Mouse (Mus musculus): ENCODE results near the gene Actl6a. TPM values are rescaled to one million over a fixed set of nuclear protein-coding genes. Genes with fewer than 3 reads are reported as not detected.

The Actl6a gene
- polyA plus RNA-seq, 1 experiment from 2014 or later: 197 TPM

DNA sequence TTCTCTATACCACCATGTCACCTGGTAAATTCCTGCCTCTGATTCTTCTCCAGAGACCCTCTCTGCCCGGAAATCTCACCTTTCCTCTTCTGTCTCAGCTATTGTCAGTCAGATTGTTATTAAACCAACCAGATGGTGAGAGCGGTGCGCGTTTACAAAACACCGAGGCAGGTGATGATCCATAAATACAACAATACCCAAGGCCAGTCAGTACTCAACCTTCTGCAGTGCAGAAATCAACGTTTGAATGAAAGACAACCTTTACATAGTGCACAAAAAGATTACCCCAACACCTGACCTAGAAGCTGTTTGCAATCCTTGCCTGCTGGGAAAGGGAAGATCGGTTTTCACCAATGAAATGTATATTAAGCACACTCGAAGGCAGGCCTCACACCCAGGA, 56.9 kb downstream of the Actl6a start:
- Histone ChIP-seq H3K9ac (no peak overlapping the region), H3K4me1 (no peaks in the 10 kb centered on the region), H3K36me3 (no peaks in the 10 kb centered on the region), H3K27ac (no peak overlapping the region), H3K4me3 (no peak overlapping the region), H3K9me3 (no peaks in the 10 kb centered on the region), H3K4me2 (replicated peaks) (no peak overlapping the region), H3K27me3 (no peaks in the 10 kb centered on the region)
- 56% methylated on average over 8 of the region's 8 CpGs for WGBS
- ATAC-seq (ENCODE audit: insufficient number of reproducible peaks, insufficient read depth, low FRiP score, low TSS enrichment): no peak

DNA sequence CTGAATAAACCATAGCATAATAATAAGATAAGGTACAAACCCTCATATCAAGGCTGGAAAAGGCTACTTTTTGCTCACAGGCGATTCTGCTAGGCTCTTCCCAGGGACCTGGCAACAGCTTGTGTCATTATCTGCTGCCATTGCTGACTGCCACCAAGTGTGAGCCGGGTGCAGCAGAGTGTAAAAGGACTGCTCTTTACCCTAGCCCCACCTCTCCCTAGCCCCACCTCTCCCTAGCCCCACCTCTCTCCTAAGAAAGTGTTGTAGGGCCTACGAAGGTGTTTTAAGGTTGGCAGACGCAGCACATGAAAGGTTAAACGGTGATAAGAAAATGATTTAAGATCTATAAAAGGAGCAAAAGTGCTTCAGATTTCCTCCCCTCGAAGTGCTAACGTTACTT, 57.8 kb downstream of the Actl6a start:
- Histone ChIP-seq H3K27me3 (no peaks in the 10 kb centered on the region), H3K36me3 (no peaks in the 10 kb centered on the region), H3K9ac (no peak overlapping the region), H3K4me3 (no peak overlapping the region), H3K4me1 (no peaks in the 10 kb centered on the region), H3K4me2 (replicated peaks) (no peak overlapping the region), H3K9me3 (no peaks in the 10 kb centered on the region), H3K27ac (no peak overlapping the region)
- WGBS: 51% methylated on average over 7 of the region's 7 CpGs
- no peak for ATAC-seq (ENCODE audit: insufficient number of reproducible peaks, insufficient read depth, low FRiP score, low TSS enrichment)

DNA sequence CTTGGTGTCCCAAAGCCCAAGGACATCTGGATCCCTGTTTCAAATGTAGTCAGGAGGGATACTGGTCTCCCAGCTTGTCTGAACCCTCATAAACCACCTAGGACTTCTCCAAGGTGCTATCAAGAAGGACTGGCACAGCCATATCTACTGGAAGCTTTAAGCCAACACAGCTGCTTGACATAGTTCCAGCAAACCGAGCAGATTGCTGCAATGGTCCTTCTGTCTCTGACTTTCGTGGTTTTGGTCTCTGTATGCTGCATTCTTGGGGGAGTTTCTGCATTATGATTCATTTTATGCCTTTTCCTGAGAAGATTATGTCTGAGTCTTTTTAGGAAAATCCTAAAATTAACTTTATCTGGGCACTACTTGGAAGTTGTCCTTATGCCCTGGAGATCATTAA, 64.7 kb downstream of the Actl6a start:
- Histone ChIP-seq H3K4me1 (no peaks in the 10 kb centered on the region), H3K27me3 (no peaks in the 10 kb centered on the region), H3K4me3 (no peak overlapping the region), H3K9me3 (no peaks in the 10 kb centered on the region), H3K4me2 (replicated peaks) (no peak overlapping the region), H3K9ac (no peak overlapping the region), H3K27ac (no peak overlapping the region), H3K36me3 (no peaks in the 10 kb centered on the region)
- WGBS: 80% methylated on average over 2 of the region's 2 CpGs
- no peak for ATAC-seq (ENCODE audit: insufficient number of reproducible peaks, insufficient read depth, low FRiP score, low TSS enrichment)

Other genes starting within 250 kb of the Actl6a start
- 0.09 TPM in 1 of 2 replicates, not detected in the other for gene Kcnmb3, start 214.1 kb upstream of the Actl6a start, polyA plus RNA-seq (2016; fragmentation: Nextera tagmentation; extraction: Ambion mirVana)
- 47.5 and 50.4 TPM in 2 replicates for gene Zfp639, start 196.0 kb upstream of the Actl6a start, polyA plus RNA-seq (2016; fragmentation: Nextera tagmentation; extraction: Ambion mirVana)
- gene Mfn1, start 176.8 kb upstream of the Actl6a start, polyA plus RNA-seq (2016; fragmentation: Nextera tagmentation; extraction: Ambion mirVana): 40.7 and 44.5 TPM in 2 replicates
- 57.9 and 63.0 TPM in 2 replicates for gene Gnb4, start 89.7 kb upstream of the Actl6a start, polyA plus RNA-seq (2016; fragmentation: Nextera tagmentation; extraction: Ambion mirVana)
- gene Ndufb5, start 30.7 kb downstream of the Actl6a start, polyA plus RNA-seq (2016; fragmentation: Nextera tagmentation; extraction: Ambion mirVana): 303 and 311 TPM in 2 replicates
- 37.0 and 38.1 TPM in 2 replicates for gene Mrpl47, start 31.3 kb downstream of the Actl6a start, polyA plus RNA-seq (2016; fragmentation: Nextera tagmentation; extraction: Ambion mirVana)
- gene Usp13, start 111.2 kb downstream of the Actl6a start, polyA plus RNA-seq (2016; fragmentation: Nextera tagmentation; extraction: Ambion mirVana): 7.5 and 8.6 TPM in 2 replicates

Measured in embryonic facial prominence, embryonic 12.5 days (tissue).